Mouse (Mus musculus): ENCODE measurements around the gene Zfhx2.

DNA sequence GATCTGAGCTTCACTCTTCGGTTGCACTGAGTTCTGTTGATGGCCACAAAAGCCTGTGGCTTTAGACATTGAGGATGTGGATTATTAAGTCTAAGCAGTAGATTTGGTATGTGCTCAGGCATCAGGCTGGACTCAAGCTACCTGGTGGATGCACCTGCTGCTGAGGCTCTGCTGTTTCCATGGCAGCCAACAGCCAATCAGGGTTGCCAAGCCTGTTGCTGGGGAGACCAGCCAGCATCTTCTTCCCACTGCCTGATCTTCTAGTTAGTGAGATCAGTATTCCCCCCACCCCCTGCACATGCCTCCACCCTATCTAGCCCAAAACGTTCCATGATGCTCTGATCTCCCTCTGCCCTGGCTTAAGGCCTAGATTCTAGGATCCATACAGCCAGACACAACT, 19.6 kb upstream of the Zfhx2 start:
- TF ChIP-seq CTCF (IDR thresholded peaks at IDR 0.05; ENCODE audit: control insufficient read depth, insufficient read depth, insufficient replicate concordance, low read depth, low read length), result no peak
- no peak for TF ChIP-seq POLR2A (IDR thresholded peaks at IDR 0.05; ENCODE audit: control insufficient read depth, low read depth, low read length)
